17 mouse cellular contexts compared by ENCODE assay signal in the genomic region with DNA sequence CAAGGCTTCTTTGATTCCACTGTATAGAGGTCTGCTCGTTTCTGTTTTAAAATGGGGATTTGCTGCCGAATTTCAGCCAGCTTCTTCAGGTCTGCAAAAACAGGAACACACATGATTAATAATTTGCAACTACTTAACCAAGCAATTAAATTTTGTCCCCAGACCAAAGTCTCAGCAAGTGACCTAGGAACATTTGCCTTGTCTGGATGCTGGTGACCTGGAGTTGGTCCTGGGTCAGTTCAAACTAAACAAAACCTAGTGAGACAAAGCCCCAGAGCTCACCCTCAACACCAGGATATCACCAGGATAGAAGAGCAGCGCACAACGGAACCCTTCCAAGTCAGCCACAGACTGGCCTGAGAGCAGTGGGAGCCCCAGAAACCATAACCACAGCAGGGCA. TPM values are rescaled to one million over a fixed set of nuclear protein-coding genes. Genes with fewer than 3 reads are reported as not detected.
DNase-seq lines count a peak whose midpoint lies in the region; ATAC-seq and TF ChIP-seq lines count a peak whose summit lies in the region.
"Had no signal": no experiment of that assay in that cellular context is flagged by ENCODE, and none has a peak within 500 bp of the region (broad histone marks: within the 10 kb centered on the region; RNA-seq: fewer than 3 reads in every experiment).

No protein-coding gene starts in this region.

- H3K27me3 ChIP-seq in kidney, embryonic 14.5 days (ENCODE audit: control insufficient read depth, insufficient read depth, low read length) = no peaks in the 10 kb centered on the region
- no peaks in the 10 kb centered on the region for H3K27me3 ChIP-seq in liver, adult 2 months (ENCODE audit: control insufficient read depth, insufficient read depth, low read length)
- no peaks in the 10 kb centered on the region for H3K27me3 ChIP-seq in liver, embryonic 11.5 days (replicated peaks; ENCODE audit: control insufficient read depth, insufficient read depth, low read length)
- H3K27me3 ChIP-seq: forebrain, embryonic 13.5 days; hindbrain, embryonic 12.5 days had no signal

- no peaks in the 10 kb centered on the region for H3K9me3 ChIP-seq in kidney, embryonic 14.5 days (ENCODE audit: control insufficient read depth, low read length)
- H3K9me3 ChIP-seq in liver, embryonic 11.5 days (ENCODE audit: control insufficient read depth, low read length) = no peaks in the 10 kb centered on the region
- H3K9me3 ChIP-seq: embryonic facial prominence, embryonic 10.5 days; forebrain, embryonic 13.5 days; hindbrain, embryonic 12.5 days had no signal

- TF ChIP-seq POLR2A in liver, adult 2 months (IDR thresholded peaks at IDR 0.05; ENCODE audit: extremely low read depth, insufficient read depth, low read length) = no peak

- H3K9ac ChIP-seq in kidney, embryonic 14.5 days (ENCODE audit: low read depth, low read length) = no peak overlapping the region
- H3K9ac ChIP-seq in liver, adult 2 months (ENCODE audit: low read depth, low read length) = 0 out of 2 replicates have a peak overlapping the region, but pooled peaks have one; percentile 39
- H3K9ac ChIP-seq in liver, embryonic 11.5 days (ENCODE audit: low read depth, low read length) = no peak overlapping the region
- H3K9ac ChIP-seq: forebrain, embryonic 13.5 days; forebrain, postnatal 0 days; hindbrain, embryonic 12.5 days had no signal

- ATAC-seq in kidney, embryonic 14.5 days (ENCODE audit: low FRiP score, low TSS enrichment) = no peak
- no peak for ATAC-seq in liver, embryonic 11.5 days (replicated peaks; ENCODE audit: low FRiP score)
- ATAC-seq: forebrain, postnatal 0 days had no signal

- H3K27ac ChIP-seq in kidney, embryonic 14.5 days (ENCODE audit: low read depth, low read length) = no peak overlapping the region
- H3K27ac ChIP-seq in liver, adult 2 months (replicated peaks; ENCODE audit: insufficient read depth, low read depth, low read length) = peak overlapping the region; percentile 89
- no peak overlapping the region for H3K27ac ChIP-seq in liver, embryonic 11.5 days (ENCODE audit: low read depth, low read length)
- H3K27ac ChIP-seq: embryonic facial prominence, embryonic 10.5 days; forebrain, embryonic 13.5 days; hindbrain, embryonic 12.5 days had no signal

- peaks cover 10% of the 10 kb centered on the region; the same call in 1 of the 2 replicates for H3K79me2 ChIP-seq in liver, adult 2 months (ENCODE audit: control insufficient read depth, insufficient read depth, low read length)

- no peak overlapping the region for H3K4me2 ChIP-seq in kidney, embryonic 14.5 days (replicated peaks; ENCODE audit: low read depth, low read length)
- no peak overlapping the region for H3K4me2 ChIP-seq in liver, embryonic 11.5 days
- H3K4me2 ChIP-seq: forebrain, embryonic 13.5 days; hindbrain, embryonic 12.5 days had no signal

- peak; percentile 52 to 69 for DNase-seq in kidney, adult 8-10 months
- DNase-seq in liver, adult 2 months (ENCODE audit: extremely low read depth, low read depth, low spot score) = peak; percentile 97
- DNase-seq in liver, embryonic 11.5 days (ENCODE audit: low spot score) = no peak
- peak; percentile 47 to 70 for DNase-seq in kidney, postnatal 36 days
- no peak for DNase-seq in spleen, adult 18-20 months
- DNase-seq: adrenal gland, adult 8-10 months; adrenal gland, postnatal 36 days; cerebellum, adult 2 months; cerebellum, postnatal 10 days; forebrain, postnatal 0 days; gastrocnemius, postnatal 25 days; heart, postnatal 10 days; heart, postnatal 4 days had no signal

- no peak overlapping the region for H3K4me3 ChIP-seq in kidney, embryonic 14.5 days (ENCODE audit: low read length)
- no peak overlapping the region for H3K4me3 ChIP-seq in liver, adult 2 months (ENCODE audit: insufficient read depth, low read depth, low read length)
- H3K4me3 ChIP-seq in liver, embryonic 11.5 days (ENCODE audit: low read depth, low read length) = no peak overlapping the region
- H3K4me3 ChIP-seq: embryonic facial prominence, embryonic 10.5 days; forebrain, embryonic 13.5 days; hindbrain, embryonic 12.5 days had no signal

- H3K36me3 ChIP-seq in kidney, embryonic 14.5 days (ENCODE audit: control insufficient read depth, insufficient read depth, low read length) = peaks cover 75% of the 10 kb centered on the region
- H3K36me3 ChIP-seq in liver, adult 2 months (ENCODE audit: control insufficient read depth, insufficient read depth, low read length) = peaks cover 64% of the 10 kb centered on the region
- peaks cover 28% of the 10 kb centered on the region for H3K36me3 ChIP-seq in liver, embryonic 11.5 days (ENCODE audit: control insufficient read depth, insufficient read depth, low read length)

- WGBS in kidney, embryonic 14.5 days = 90% methylated on average over 4 of the region's 4 CpGs
- WGBS in liver, adult 2 months = 28% methylated on average over 4 of the region's 4 CpGs
- 89% methylated on average over 4 of the region's 4 CpGs for WGBS in liver, embryonic 11.5 days

- H3K4me1 ChIP-seq in kidney, embryonic 14.5 days (ENCODE audit: control insufficient read depth, insufficient read depth, low read length) = no peaks in the 10 kb centered on the region
- peaks cover 42% of the 10 kb centered on the region for H3K4me1 ChIP-seq in liver, adult 2 months (ENCODE audit: control insufficient read depth, insufficient read depth, low read length)
- H3K4me1 ChIP-seq in liver, embryonic 11.5 days (replicated peaks; ENCODE audit: control insufficient read depth, insufficient read depth, low read length) = peaks cover 4% of the 10 kb centered on the region
- H3K4me1 ChIP-seq: embryonic facial prominence, embryonic 10.5 days; forebrain, embryonic 13.5 days; hindbrain, embryonic 12.5 days had no signal

- TF ChIP-seq CTCF in liver, adult 2 months (IDR thresholded peaks at IDR 0.05; ENCODE audit: low read depth, low read length) = no peak

RNA-seq across cellular contexts. Expression of a gene that starts 10.1 kb away (rescaled TPM):
- polyA plus RNA-seq in kidney, embryonic 14.5 days (2014; fragmentation: Nextera tagmentation; extraction: Ambion mirVana) = 90.9 and 101 TPM in 2 replicates
- total RNA-seq in liver, adult 2 months (2014; rRNA removed) = 260 and 288 TPM in 2 replicates
- polyA plus RNA-seq in liver, adult 2 months (2012; rRNA removed) = 172 and 195 TPM in 2 replicates
- 65.9 and 72.1 TPM in 2 replicates for polyA plus RNA-seq in liver, embryonic 11.5 days (2014; fragmentation: Nextera tagmentation; extraction: Ambion mirVana)

RNA-seq across cellular contexts. Expression of a gene that starts 35.6 kb away (rescaled TPM):
- polyA plus RNA-seq in kidney, embryonic 14.5 days (2014; fragmentation: Nextera tagmentation; extraction: Ambion mirVana) = 47.0 and 63.7 TPM in 2 replicates
- 50.0 and 62.0 TPM in 2 replicates for total RNA-seq in liver, adult 2 months (2014; rRNA removed)
- 14.2 and 17.0 TPM in 2 replicates for polyA plus RNA-seq in liver, adult 2 months (2012; rRNA removed)
- 66.9 and 76.4 TPM in 2 replicates for polyA plus RNA-seq in liver, embryonic 11.5 days (2014; fragmentation: Nextera tagmentation; extraction: Ambion mirVana)

Comparison
In these comparisons a context has a peak if more than half of its experiments do, and no peak if none do; other contexts are left out.
1. DNase-seq: peak in kidney, adult 8-10 months (2 of 2), liver, adult 2 months (single experiment) and kidney, postnatal 36 days (2 of 2); none in liver, embryonic 11.5 days (single experiment) and spleen, adult 18-20 months (0 of 2).